8 mouse cellular contexts compared by ENCODE assay signal in genomic region chr10:13869322-13870035, GRCm38 (mm10). TPM values are rescaled to one million over a fixed set of nuclear protein-coding genes. Genes with fewer than 3 reads are reported as not detected.
A peak's percentile ranks its signal among the peaks of the same experiment; 100 is the strongest.
DNase-seq lines count a peak whose midpoint lies in the region; ATAC-seq lines count a peak whose summit lies in the region.

No protein-coding gene starts in this region.

- ATAC-seq in forebrain, embryonic 12.5 days (ENCODE audit: low FRiP score) = peak; percentile 41
- ATAC-seq in inflammation-experienced regulatory T-cells, adult 6 months = peak; percentile 25
- peak; percentile 40 for ATAC-seq in midbrain, embryonic 16.5 days

- peaks cover 7% of the 10 kb centered on the region for H3K4me1 ChIP-seq in forebrain, embryonic 12.5 days
- peaks cover 9% of the 10 kb centered on the region; the same call in 1 of the 2 replicates for H3K4me1 ChIP-seq in midbrain, embryonic 16.5 days (ENCODE audit: control insufficient read depth, insufficient read depth, low read length)

- H3K4me2 ChIP-seq in forebrain, embryonic 12.5 days = peak overlapping the region; percentile 74
- peak overlapping the region; percentile 68 for H3K4me2 ChIP-seq in midbrain, embryonic 16.5 days (ENCODE audit: low read length)

- peak overlapping the region; percentile 79 for H3K4me3 ChIP-seq in forebrain, embryonic 12.5 days (replicated peaks)
- peak overlapping the region; percentile 69 for H3K4me3 ChIP-seq in midbrain, embryonic 16.5 days (ENCODE audit: low read depth, low read length)

- H3K9me3 ChIP-seq in forebrain, embryonic 12.5 days = 0 out of 2 replicates have a peak, but pooled peaks cover 5% of the 10 kb centered on the region
- H3K9me3 ChIP-seq in midbrain, embryonic 16.5 days (replicated peaks; ENCODE audit: control insufficient read depth, low read length, poor library complexity, severe bottlenecking) = no peaks in the 10 kb centered on the region

- no peak overlapping the region for H3K27ac ChIP-seq in forebrain, embryonic 12.5 days
- no peak overlapping the region; the same call in 1 of the 2 replicates for H3K27ac ChIP-seq in midbrain, embryonic 16.5 days (ENCODE audit: low read length)

- H3K36me3 ChIP-seq in forebrain, embryonic 12.5 days (replicated peaks) = no peaks in the 10 kb centered on the region
- H3K36me3 ChIP-seq in midbrain, embryonic 16.5 days (ENCODE audit: control insufficient read depth, insufficient read depth, low read length) = no peaks in the 10 kb centered on the region

- peak overlapping the region; percentile 79; the same call in 1 of the 2 replicates for H3K9ac ChIP-seq in forebrain, embryonic 12.5 days
- peak overlapping the region; percentile 88 for H3K9ac ChIP-seq in midbrain, embryonic 16.5 days (ENCODE audit: low read depth, low read length)

- no peaks in the 10 kb centered on the region for H3K27me3 ChIP-seq in forebrain, embryonic 12.5 days
- no peaks in the 10 kb centered on the region for H3K27me3 ChIP-seq in midbrain, embryonic 16.5 days (ENCODE audit: control insufficient read depth, insufficient read depth, low read depth, low read length)

- DNase-seq in retina, adult 2 months (ENCODE audit: low read depth, low spot score) = peak; percentile 13
- DNase-seq in retina, embryonic 14.5 days (ENCODE audit: low spot score) = no peak
- no peak for DNase-seq in right cerebral cortex, postnatal 4 days
- DNase-seq in ovary, postnatal 10 days (ENCODE audit: low spot score) = no peak
- no peak for DNase-seq in embryo, embryonic 10.5 days (ENCODE audit: low spot score)

- 57% methylated on average over 13 of the region's 13 CpGs for WGBS in forebrain, embryonic 12.5 days
- WGBS in midbrain, embryonic 16.5 days = 51% methylated on average over 13 of the region's 13 CpGs

RNA-seq across cellular contexts. Expression of gene Aig1, which starts 0.7 kb away (rescaled TPM):
- 29.2 and 30.9 TPM in 2 replicates for polyA plus RNA-seq in forebrain, embryonic 12.5 days (2016; fragmentation: Nextera tagmentation; extraction: Ambion mirVana)
- 10 to 100 TPM; 13.9 to 33.7 (median 25.6) TPM for polyA plus RNA-seq in inflammation-experienced regulatory T-cells, adult 6 months (2017; shearing (Covaris generic))
- polyA plus RNA-seq in midbrain, embryonic 16.5 days (2015; fragmentation: Nextera tagmentation; extraction: Ambion mirVana) = 89.9 and 96.1 TPM in 2 replicates
